Mouse (Mus musculus) kidney, adult 9 months (tissue): Measurements from ENCODE around the gene Slit1.
A peak's percentile ranks its signal among the peaks of the same experiment; 100 is the strongest.

Experiments used
- DNase-seq: peaks from one replicate; pipeline ENCODE4 v3.0.0; 2022

Slit1 gene

GRCm38 (mm10) chr19:41587431-41588222 is 155.8 kb downstream of the Slit1 start:
- DNase-seq = no peak

- no peak for DNase-seq
These were observed 156.7 kb downstream of the Slit1 start for GRCm38 (mm10) chr19:41586752-41587151.

GRCm38 (mm10) chr19:41582918-41583514 is 160.4 kb downstream of the Slit1 start:
- DNase-seq = no peak

- no peak for DNase-seq
These were observed 161.6 kb downstream of the Slit1 start, which contains the start of gene Gm340 for GRCm38 (mm10) chr19:41581706-41582420. Gm340 (plus strand) TSS chr19:41582370.

GRCm38 (mm10) chr19:41579311-41579920 is 164.0 kb downstream of the Slit1 start:
- DNase-seq = peak; percentile 65

GRCm38 (mm10) chr19:41577576-41577975 is 165.9 kb downstream of the Slit1 start:
- DNase-seq = peak; percentile 17

- no peak for DNase-seq
These were observed 169.8 kb downstream of the Slit1 start for GRCm38 (mm10) chr19:41573700-41574099.

GRCm38 (mm10) chr19:41568791-41569190 is 174.7 kb downstream of the Slit1 start:
- DNase-seq = no peak

GRCm38 (mm10) chr19:41560856-41561255 is 182.6 kb downstream of the Slit1 start:
- DNase-seq = peak; percentile 50

GRCm38 (mm10) chr19:41558891-41559486 is 184.5 kb downstream of the Slit1 start:
- DNase-seq = no peak

GRCm38 (mm10) chr19:41557491-41557890 is 186.0 kb downstream of the Slit1 start:
- no peak for DNase-seq

GRCm38 (mm10) chr19:41556981-41557380 is 186.5 kb downstream of the Slit1 start:
- DNase-seq = no peak
